In genomic region chr12:69461888-69462840, GRCm38 (mm10) we compare ENCODE assay signal across 8 mouse cellular contexts.
DNase-seq lines count a peak whose midpoint lies in the region; ATAC-seq and TF ChIP-seq lines count a peak whose summit lies in the region.

No protein-coding gene starts in this region.

- ATAC-seq in heart, embryonic 11.5 days (replicated peaks; ENCODE audit: insufficient number of reproducible peaks, low FRiP score, low TSS enrichment) = peak; percentile 77
- ATAC-seq in lung, postnatal 0 days = peak; percentile 66

- TF ChIP-seq CTCF in lung, postnatal 0 days (IDR thresholded peaks at IDR 0.05) = no peak
- TF ChIP-seq CTCF in olfactory bulb, adult 2 months (IDR thresholded peaks at IDR 0.05; ENCODE audit: insufficient read depth, low read depth, low read length) = no peak

- peak overlapping the region; percentile 46 for H3K4me3 ChIP-seq in heart, embryonic 11.5 days (ENCODE audit: low read depth, low read length)
- peak overlapping the region; percentile 29 for H3K4me3 ChIP-seq in lung, postnatal 0 days (ENCODE audit: low read depth, low read length)
- peak overlapping the region; percentile 24 for H3K4me3 ChIP-seq in olfactory bulb, adult 2 months (ENCODE audit: insufficient read depth, low read depth, low read length)

- peak overlapping the region; percentile 69 for H3K4me2 ChIP-seq in heart, embryonic 11.5 days
- H3K4me2 ChIP-seq in lung, postnatal 0 days (replicated peaks; ENCODE audit: low read depth, low read length) = peak overlapping the region; percentile 55

- peak; percentile 45 for DNase-seq in gastrocnemius, adult 18-20 months (ENCODE audit: low spot score)
- DNase-seq in gastrocnemius, postnatal 10 days = no peak
- DNase-seq in embryo, embryonic 10.5 days (ENCODE audit: low spot score) = peak; percentile 78
- peak; percentile 60 for DNase-seq in kidney, adult 9 months
- peak; percentile 86 for DNase-seq in lung, postnatal 0 days (ENCODE audit: low spot score)
- no peak for DNase-seq in frontal cortex, postnatal 14 days (ENCODE audit: low spot score in 2 of 2)

- no peaks in the 10 kb centered on the region for H3K27me3 ChIP-seq in heart, embryonic 11.5 days (ENCODE audit: control insufficient read depth, insufficient read depth, low read length)
- H3K27me3 ChIP-seq in lung, postnatal 0 days (replicated peaks; ENCODE audit: insufficient read depth, low read length) = no peaks in the 10 kb centered on the region

- H3K9me3 ChIP-seq in heart, embryonic 11.5 days (replicated peaks; ENCODE audit: control insufficient read depth, low read length) = no peaks in the 10 kb centered on the region
- H3K9me3 ChIP-seq in lung, postnatal 0 days (ENCODE audit: low read length) = no peaks in the 10 kb centered on the region

- peaks cover 7% of the 10 kb centered on the region; the same call in 1 of the 2 replicates for H3K4me1 ChIP-seq in heart, embryonic 11.5 days (ENCODE audit: control insufficient read depth, insufficient read depth, low read length)
- peaks cover 8% of the 10 kb centered on the region; the same call in 1 of the 2 replicates for H3K4me1 ChIP-seq in lung, postnatal 0 days (ENCODE audit: insufficient read depth, low read depth, low read length)
- peaks cover 19% of the 10 kb centered on the region for H3K4me1 ChIP-seq in olfactory bulb, adult 2 months (ENCODE audit: control insufficient read depth, insufficient read depth, low read length)

- TF ChIP-seq EP300 in lung, postnatal 0 days (IDR thresholded peaks at IDR 0.05) = peak; percentile 73

- 31% methylated on average over 30 of the region's 30 CpGs for WGBS in heart, embryonic 11.5 days (ENCODE audit: insufficient replicate concordance)
- 10% methylated on average over 30 of the region's 30 CpGs for WGBS in lung, postnatal 0 days
- WGBS in olfactory bulb, adult 2 months = 13% methylated on average over 30 of the region's 30 CpGs

- no peaks in the 10 kb centered on the region for H3K36me3 ChIP-seq in heart, embryonic 11.5 days (ENCODE audit: control insufficient read depth, insufficient read depth, low read length)
- H3K36me3 ChIP-seq in lung, postnatal 0 days (ENCODE audit: insufficient read depth, low read length) = no peaks in the 10 kb centered on the region

- no peak for TF ChIP-seq POLR2A in olfactory bulb, adult 2 months (IDR thresholded peaks at IDR 0.05; ENCODE audit: insufficient read depth, low read depth, low read length)

- H3K27ac ChIP-seq in heart, embryonic 11.5 days (ENCODE audit: low read depth, low read length) = peak overlapping the region; percentile 59; the same call in 1 of the 2 replicates
- peak overlapping the region; percentile 81 for H3K27ac ChIP-seq in lung, postnatal 0 days (ENCODE audit: low read length)
- H3K27ac ChIP-seq in olfactory bulb, adult 2 months (ENCODE audit: insufficient read depth, low read depth, low read length) = no peak overlapping the region

- peak overlapping the region; percentile 64 for H3K9ac ChIP-seq in heart, embryonic 11.5 days (ENCODE audit: low read depth, low read length)
- H3K9ac ChIP-seq in lung, postnatal 0 days (replicated peaks; ENCODE audit: low read depth) = peak overlapping the region; percentile 43

Comparison
In these comparisons a context has a peak if more than half of its experiments do, and no peak if none do; other contexts are left out.
1. DNase-seq: peak in gastrocnemius, adult 18-20 months (single experiment), embryo, embryonic 10.5 days (single experiment), kidney, adult 9 months (single experiment) and lung, postnatal 0 days (single experiment); none in gastrocnemius, postnatal 10 days (single experiment) and frontal cortex, postnatal 14 days (0 of 2).
2. Peak in every context shown above with its lines, with median percentiles within 50 percentile points of each other: H3K4me3 ChIP-seq.